Mouse (Mus musculus): Measurements from ENCODE around the gene Pmm2. TPM values are rescaled to one million over a fixed set of nuclear protein-coding genes. Genes with fewer than 3 reads are reported as not detected.

Gene Pmm2
- total RNA-seq, 2 experiments from 2014 or later: 19.3 to 22.6 TPM

DNA sequence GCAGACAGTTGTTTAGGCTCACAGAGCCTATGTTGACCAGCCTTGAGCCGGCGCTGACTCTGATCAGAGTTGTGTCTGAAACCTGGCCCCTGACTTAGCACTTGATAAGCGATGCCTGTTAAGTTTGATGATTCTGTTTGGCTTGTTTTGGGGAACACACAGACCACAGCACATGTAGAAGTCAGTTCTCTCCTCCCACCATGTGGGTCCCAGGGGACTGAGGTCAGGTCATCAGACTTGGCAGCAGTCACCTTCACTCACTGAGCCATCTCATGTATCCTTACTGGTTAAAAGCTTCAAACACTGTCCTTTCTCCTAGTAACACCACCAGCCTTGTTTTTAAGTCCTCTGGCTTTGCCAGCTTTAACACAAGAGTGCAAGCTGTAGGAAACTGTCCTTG, 12.5 kb downstream of the Pmm2 start:
- no peak for DNase-seq
- intact Hi-C loops (cut with DNase I; ENCODE audit: low total_unique reads): no loop called here

DNA sequence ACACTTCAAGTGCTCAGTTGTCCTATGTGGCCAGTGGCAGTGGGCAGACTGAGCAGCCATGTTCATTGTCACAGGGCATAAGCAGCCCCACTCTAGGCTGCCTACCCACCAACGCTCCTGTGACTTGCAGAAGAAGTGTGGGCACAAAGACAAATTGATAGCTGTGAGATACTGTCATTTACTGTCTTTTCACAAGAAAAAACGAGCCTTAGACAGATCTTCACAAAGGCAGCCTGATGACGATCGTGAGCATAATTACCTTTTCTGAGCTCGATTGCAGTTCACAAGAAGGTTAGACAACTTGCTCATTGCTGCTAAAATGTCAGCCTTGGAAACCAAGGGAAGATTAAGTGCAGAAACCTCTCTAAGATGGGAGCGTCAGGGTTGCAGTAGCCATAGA, 17.6 kb downstream of the Pmm2 start:
- intact Hi-C loops (cut with DNase I; ENCODE audit: low total_unique reads): no loop called here

DNA sequence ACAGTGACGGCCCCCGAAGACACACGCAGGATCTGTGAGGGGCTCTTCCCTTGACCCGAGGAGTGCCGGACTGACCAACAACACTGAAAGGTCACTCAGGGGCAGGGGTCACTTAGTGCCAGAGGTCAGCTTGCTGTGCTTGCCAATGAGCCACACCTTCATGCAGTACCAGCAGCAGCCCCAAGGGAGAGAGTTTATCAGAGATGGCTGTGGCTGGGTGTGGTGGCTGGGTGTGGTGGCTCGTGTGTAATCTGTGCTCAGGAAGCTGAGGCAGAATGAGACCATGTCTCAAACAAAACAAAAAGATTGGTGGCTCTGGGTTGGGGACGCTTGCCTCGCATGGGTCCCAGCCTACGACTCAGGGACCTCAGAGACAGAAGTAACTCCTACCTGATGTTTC, 18.1 kb downstream of the Pmm2 start:
- DNase-seq: no peak
- intact Hi-C loops (cut with DNase I; ENCODE audit: low total_unique reads): no loop called here

More for the DNA sequence above, 17.6 kb downstream of the Pmm2 start:
- no peak for DNase-seq

DNA sequence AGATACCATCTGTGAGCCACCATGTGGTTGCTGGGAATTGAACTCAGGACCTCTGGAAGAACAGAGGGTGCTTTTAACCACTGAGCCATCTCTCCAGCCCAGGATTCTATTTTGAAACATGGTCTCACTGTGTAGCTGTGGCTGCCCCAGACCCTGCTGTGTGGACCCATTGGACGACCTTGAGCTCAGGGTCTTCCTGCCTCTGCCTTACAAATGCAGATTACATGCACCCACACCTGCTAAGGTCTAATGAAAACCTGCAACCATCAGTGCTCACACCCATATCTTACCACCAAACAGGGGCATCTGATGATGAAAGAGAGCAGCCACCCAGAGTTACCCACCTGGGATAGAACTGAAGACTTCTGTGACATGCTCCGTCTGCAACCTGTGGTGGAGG, 18.8 kb downstream of the Pmm2 start:
- no peak for DNase-seq
- intact Hi-C loops (cut with DNase I; ENCODE audit: low total_unique reads): no loop called here

GRCm38 (mm10) chr16:8658349-8658748, 20.9 kb downstream of the Pmm2 start:
- intact Hi-C loops (cut with DNase I; ENCODE audit: low total_unique reads): no loop called here

GRCm38 (mm10) chr16:8658764-8659163, 21.3 kb downstream of the Pmm2 start:
- intact Hi-C loops (cut with DNase I; ENCODE audit: low total_unique reads): no loop called here
- DNase-seq: no peak

More at GRCm38 (mm10) chr16:8658349-8658748, 20.9 kb downstream of the Pmm2 start:
- no peak for DNase-seq

DNA sequence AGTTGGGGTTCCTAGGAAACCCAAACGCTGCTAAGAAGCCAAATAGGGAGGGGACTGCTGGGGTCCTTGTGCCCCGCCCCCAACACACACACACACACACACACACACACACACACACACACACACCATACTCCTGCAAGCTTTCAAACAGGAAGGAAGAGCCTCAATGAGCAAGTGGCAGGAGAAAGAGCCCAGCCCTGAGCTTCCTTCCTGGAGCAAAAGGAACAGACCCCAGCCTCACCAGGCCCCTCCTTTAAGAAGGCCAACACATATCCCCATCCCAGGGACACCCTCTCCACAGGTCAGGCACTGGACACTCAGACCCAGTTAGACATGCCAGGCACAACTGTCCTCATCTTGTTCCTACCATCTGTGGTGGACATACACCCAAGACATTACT, 25.5 kb downstream of the Pmm2 start:
- DNase-seq: no peak
- intact Hi-C loops (cut with DNase I; ENCODE audit: low total_unique reads): no loop called here

DNA sequence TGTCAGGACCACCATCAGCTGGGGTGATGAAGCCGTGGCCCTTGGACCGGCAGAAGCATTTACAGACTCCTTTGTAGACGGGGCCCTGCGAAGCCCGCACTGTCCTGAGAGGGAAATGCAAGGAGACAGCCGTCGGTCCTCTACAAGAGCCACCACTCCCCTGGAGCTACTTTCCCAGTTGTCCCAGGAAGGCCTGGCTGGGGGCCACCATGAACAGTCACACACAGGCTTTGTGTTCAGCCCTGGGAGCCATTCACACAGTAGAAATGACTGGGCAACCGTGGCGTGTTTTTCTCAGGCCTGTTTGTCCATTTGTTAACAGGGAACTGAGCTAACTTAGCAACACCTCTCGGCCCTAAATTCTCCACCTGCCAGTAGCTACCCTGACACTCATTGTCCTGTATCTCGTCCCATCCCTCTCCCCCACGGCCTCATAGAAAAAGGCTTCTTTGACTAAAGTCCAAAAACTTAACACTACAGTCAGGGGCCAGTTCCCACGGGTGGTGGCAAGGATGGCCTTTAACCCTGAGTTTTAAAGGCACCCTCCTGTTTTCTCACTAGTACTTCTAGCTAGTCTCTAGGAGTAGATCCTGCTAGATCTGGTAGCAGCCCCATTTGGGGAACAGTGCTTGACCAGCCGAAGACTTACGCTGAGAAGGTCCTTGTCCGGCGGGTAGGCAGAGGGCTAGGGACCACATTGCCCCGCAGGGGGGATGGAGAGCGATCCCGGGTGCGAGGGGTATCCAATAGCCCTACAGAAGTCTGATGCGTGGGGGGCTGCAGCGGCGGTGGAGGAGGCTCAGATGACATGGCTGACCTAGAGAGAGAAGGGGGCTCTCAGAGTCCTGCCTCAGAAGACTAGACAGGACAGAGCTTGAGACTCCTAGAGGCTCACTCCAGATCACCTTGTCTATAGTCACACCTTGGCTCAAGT, 26.4 kb downstream of the Pmm2 start:
- intact Hi-C loops (cut with DNase I; ENCODE audit: low total_unique reads): no loop called here
- DNase-seq: no peak

DNA sequence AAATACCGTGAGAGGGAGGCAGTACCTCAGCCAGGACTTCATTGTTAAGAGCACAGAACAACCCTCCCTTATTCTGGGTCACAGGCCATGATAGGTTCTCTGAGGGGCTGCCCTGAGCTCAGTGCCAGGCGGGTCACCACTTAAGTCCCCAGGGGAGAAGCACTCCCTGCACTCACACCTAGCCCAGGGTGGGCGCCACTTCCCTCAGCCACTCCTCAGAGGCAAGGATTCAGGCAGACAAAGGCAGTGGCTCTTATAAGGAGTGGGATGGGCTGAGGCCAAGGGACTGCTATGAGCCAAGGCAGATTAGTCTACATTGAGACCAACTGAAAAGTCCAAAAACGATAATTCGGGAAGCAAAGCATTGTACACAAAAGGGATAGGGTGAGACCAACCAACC, 27.9 kb downstream of the Pmm2 start:
- peak; percentile 40 for DNase-seq
- intact Hi-C loops (cut with DNase I; ENCODE audit: low total_unique reads): no loop called here

DNA sequence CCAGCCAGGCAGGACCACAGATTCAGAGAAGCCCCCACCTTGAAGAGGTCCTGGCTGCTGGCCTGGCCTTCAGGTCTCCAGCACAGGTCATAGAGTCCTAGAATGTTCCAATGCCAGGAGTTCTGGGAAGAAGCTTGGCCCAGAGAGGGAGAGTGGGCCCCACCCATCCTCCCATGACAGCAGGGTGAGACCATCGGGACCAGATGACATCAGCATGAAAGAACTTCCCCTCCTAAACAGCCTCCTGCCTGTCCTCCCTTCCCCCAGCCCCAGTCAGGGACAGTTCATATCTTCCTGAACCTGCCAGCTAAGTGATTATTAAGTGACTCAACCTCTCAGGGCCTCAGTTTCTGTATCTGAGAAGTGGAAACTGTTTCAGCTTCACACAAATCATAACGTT, 29.0 kb downstream of the Pmm2 start:
- DNase-seq: peak; percentile 38
- intact Hi-C loops (cut with DNase I; ENCODE audit: low total_unique reads): no loop called here

- DNase-seq: no peak
Measured at GRCm38 (mm10) chr16:8667261-8667660, 29.8 kb downstream of the Pmm2 start.

DNA sequence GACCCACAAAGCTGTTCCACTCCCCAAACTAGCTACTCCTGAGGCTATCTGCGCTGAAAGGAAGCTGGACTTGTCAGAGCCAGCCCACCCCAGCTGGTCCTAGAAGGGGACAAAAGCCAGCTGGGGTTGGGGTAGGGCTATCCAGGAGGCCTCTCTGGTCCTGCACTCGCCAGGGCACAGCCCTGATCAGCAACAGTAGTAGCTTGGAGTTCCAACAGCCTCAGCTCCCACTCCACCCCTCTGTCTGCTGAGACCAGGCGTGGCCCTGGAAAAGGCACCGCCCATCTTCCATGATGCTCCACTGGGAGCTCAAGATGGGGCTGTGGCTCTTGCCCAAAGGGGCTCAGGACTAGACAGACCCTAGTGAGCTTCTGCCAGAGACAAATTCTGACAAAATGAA, 30.3 kb downstream of the Pmm2 start:
- intact Hi-C loops (cut with DNase I; ENCODE audit: low total_unique reads): no loop called here
- no peak for DNase-seq

More at GRCm38 (mm10) chr16:8667261-8667660, 29.8 kb downstream of the Pmm2 start:
- intact Hi-C loops (cut with DNase I; ENCODE audit: low total_unique reads): no loop called here

DNA sequence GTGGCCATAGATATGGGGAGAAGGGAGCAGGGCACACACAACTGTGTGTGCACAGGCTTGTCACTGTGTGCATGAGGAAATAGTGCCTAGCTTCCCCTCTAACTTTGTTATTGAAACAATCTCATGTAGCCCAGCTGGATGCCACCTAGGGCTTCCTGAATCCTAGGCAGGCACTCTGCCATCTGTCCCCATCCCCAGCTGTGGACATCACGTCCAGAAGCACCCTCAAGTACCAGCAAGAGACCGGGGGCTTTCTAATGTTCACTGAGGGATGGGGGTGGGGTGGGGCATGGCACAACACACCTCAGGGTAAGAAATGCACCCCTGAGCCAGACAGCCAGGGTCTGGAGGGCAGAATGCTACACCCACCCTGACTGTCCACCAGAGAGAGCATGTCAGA, 30.9 kb downstream of the Pmm2 start:
- DNase-seq: no peak
- intact Hi-C loops (cut with DNase I; ENCODE audit: low total_unique reads): no loop called here

GRCm38 (mm10) chr16:8669432-8669831, 32.0 kb downstream of the Pmm2 start:
- DNase-seq: no peak
- intact Hi-C loops (cut with DNase I; ENCODE audit: low total_unique reads): no loop called here

DNA sequence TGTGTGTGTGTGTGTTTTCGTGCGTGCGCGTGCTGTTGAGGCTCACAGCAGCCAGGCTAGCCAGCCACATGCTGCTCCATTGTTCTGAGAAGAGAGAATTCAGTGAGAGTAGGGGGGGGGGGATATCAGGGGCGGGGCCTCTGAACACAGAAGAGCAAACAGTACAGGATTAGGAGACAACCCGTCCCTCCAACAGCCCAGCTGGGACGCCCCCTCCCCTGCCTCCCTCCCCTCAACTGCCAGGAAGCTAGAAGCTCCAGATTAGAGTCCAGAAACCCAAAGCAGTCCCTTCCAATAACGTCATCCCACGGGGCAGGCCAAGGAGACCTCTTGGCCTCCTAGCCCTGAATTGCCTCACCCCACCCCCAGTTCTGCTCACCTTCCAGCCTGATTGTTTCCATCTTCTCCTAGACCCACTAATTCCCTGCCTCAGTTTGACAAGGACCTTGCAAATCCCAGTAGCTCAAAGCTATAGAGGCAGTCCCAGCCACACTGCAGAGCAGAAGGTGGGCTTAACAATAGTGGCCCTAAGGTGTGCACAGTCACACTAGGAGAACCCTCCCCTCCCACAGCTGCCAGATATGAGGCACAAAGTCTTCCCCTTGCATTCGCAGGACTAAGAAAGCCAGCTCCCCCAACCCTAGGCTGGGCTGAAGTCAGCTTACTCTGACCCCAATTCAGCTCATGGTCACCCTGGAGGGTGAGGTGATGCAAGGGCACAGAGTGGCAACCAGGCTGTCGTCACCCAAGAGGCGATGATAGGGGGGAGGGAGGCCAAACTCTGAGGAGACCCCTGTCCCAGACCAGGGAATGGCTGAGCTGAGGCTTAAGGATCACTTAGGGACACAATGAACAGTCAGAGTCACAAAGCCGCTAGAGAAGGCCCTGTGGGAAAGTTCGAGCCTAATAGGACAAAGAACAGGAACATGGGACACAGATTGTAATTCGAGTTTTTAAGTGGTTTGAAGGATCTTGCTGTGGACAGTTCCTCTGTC, 32.9 kb downstream of the Pmm2 start:
- DNase-seq: no peak
- intact Hi-C loops (cut with DNase I; ENCODE audit: low total_unique reads): no loop called here

- peak; percentile 95 for DNase-seq
- intact Hi-C loops (cut with DNase I; ENCODE audit: low total_unique reads): no loop called here
Measured at GRCm38 (mm10) chr16:8671551-8672349, 34.3 kb downstream of the Pmm2 start, which contains the start of gene Carhsp1. TSS of gene Carhsp1 (minus strand) at chr16:8672155.

GRCm38 (mm10) chr16:8672350-8672687, 34.8 kb downstream of the Pmm2 start:
- DNase-seq: no peak
- intact Hi-C loops (cut with DNase I; ENCODE audit: low total_unique reads): no loop called here

GRCm38 (mm10) chr16:8672811-8673210, 35.3 kb downstream of the Pmm2 start:
- intact Hi-C loops (cut with DNase I; ENCODE audit: low total_unique reads): no loop called here
- DNase-seq: no peak

GRCm38 (mm10) chr16:8673343-8673742, 35.9 kb downstream of the Pmm2 start:
- intact Hi-C loops (cut with DNase I; ENCODE audit: low total_unique reads): no loop called here
- no peak for DNase-seq
